Mouse (Mus musculus): ENCODE results near the gene Ubl7. TPM values are rescaled to one million over a fixed set of nuclear protein-coding genes. Genes with fewer than 3 reads are reported as not detected.
A peak's percentile ranks its signal among the peaks of the same experiment; 100 is the strongest.

Ubl7 gene
- polyA plus RNA-seq, 1 experiment, result 131 TPM

GRCm38 (mm10) chr9:57942039-57942438 is 31.3 kb downstream of the Ubl7 start:
- 60% methylated on average over 2 of the region's 2 CpGs for WGBS
- no peak for DNase-seq
- TF ChIP-seq POLR2A (IDR thresholded peaks at IDR 0.05; ENCODE audit: borderline replicate concordance, extremely low read depth, low read depth, low read length) (no peak), CTCF (IDR thresholded peaks at IDR 0.05; ENCODE audit: insufficient read depth, low read length) (no peak)
- peak overlapping the region; percentile 71 for H3K4me3 ChIP-seq (replicated peaks; ENCODE audit: extremely low read depth, low read depth, low read length)
- peaks cover 7% of the 10 kb centered on the region for H3K4me1 ChIP-seq (ENCODE audit: control insufficient read depth, insufficient read depth, low read length)

GRCm38 (mm10) chr9:57943067-57943466 is 32.3 kb downstream of the Ubl7 start:
- WGBS, result 23% methylated on average over 2 of the region's 2 CpGs
- H3K4me3 ChIP-seq (replicated peaks; ENCODE audit: extremely low read depth, low read depth, low read length), result peak overlapping the region; percentile 36
- no peak for DNase-seq
- no peak for TF ChIP-seq CTCF (IDR thresholded peaks at IDR 0.05; ENCODE audit: insufficient read depth, low read length)
- TF ChIP-seq POLR2A (IDR thresholded peaks at IDR 0.05; ENCODE audit: borderline replicate concordance, extremely low read depth, low read depth, low read length), result no peak
- peaks cover 16% of the 10 kb centered on the region for H3K4me1 ChIP-seq (ENCODE audit: control insufficient read depth, insufficient read depth, low read length)

GRCm38 (mm10) chr9:57944572-57944971 is 33.8 kb downstream of the Ubl7 start:
- 20% methylated on average over 5 of the region's 5 CpGs for WGBS

GRCm38 (mm10) chr9:57945771-57946616 is 35.2 kb downstream of the Ubl7 start:
- no peak overlapping the region for H3K4me3 ChIP-seq (replicated peaks; ENCODE audit: extremely low read depth, low read depth, low read length)
- DNase-seq, result no peak
- TF ChIP-seq POLR2A (IDR thresholded peaks at IDR 0.05; ENCODE audit: borderline replicate concordance, extremely low read depth, low read depth, low read length), result no peak
- no peak for TF ChIP-seq CTCF (IDR thresholded peaks at IDR 0.05; ENCODE audit: insufficient read depth, low read length)

More at GRCm38 (mm10) chr9:57944572-57944971, 33.8 kb downstream of the Ubl7 start:
- DNase-seq, result peak; percentile 63
- H3K4me1 ChIP-seq (ENCODE audit: control insufficient read depth, insufficient read depth, low read length), result peaks cover 30% of the 10 kb centered on the region
- H3K4me3 ChIP-seq (replicated peaks; ENCODE audit: extremely low read depth, low read depth, low read length), result no peak overlapping the region
- no peak for TF ChIP-seq POLR2A (IDR thresholded peaks at IDR 0.05; ENCODE audit: borderline replicate concordance, extremely low read depth, low read depth, low read length)
- peak; percentile 93 for TF ChIP-seq CTCF (IDR thresholded peaks at IDR 0.05; ENCODE audit: insufficient read depth, low read length)

GRCm38 (mm10) chr9:57947381-57948030 is 36.7 kb downstream of the Ubl7 start:
- Histone ChIP-seq H3K4me3 (replicated peaks; ENCODE audit: extremely low read depth, low read depth, low read length) (no peak overlapping the region), H3K4me1 (ENCODE audit: control insufficient read depth, insufficient read depth, low read length) (peaks cover 46% of the 10 kb centered on the region)
- WGBS, result 42% methylated on average over 7 of the region's 7 CpGs
- no peak for TF ChIP-seq POLR2A (IDR thresholded peaks at IDR 0.05; ENCODE audit: borderline replicate concordance, extremely low read depth, low read depth, low read length)
- no peak for TF ChIP-seq CTCF (IDR thresholded peaks at IDR 0.05; ENCODE audit: insufficient read depth, low read length)
- DNase-seq, result no peak

More at GRCm38 (mm10) chr9:57945771-57946616, 35.2 kb downstream of the Ubl7 start:
- WGBS, result 80% methylated on average over 8 of the region's 8 CpGs
- peaks cover 40% of the 10 kb centered on the region for H3K4me1 ChIP-seq (ENCODE audit: control insufficient read depth, insufficient read depth, low read length)

GRCm38 (mm10) chr9:57948333-57948931 is 37.7 kb downstream of the Ubl7 start:
- WGBS, result 57% methylated on average over 7 of the region's 7 CpGs
- H3K4me3 ChIP-seq (replicated peaks; ENCODE audit: extremely low read depth, low read depth, low read length), result no peak overlapping the region
- H3K4me1 ChIP-seq (ENCODE audit: control insufficient read depth, insufficient read depth, low read length), result peaks cover 46% of the 10 kb centered on the region
- no peak for DNase-seq
- TF ChIP-seq CTCF (IDR thresholded peaks at IDR 0.05; ENCODE audit: insufficient read depth, low read length) (no peak), POLR2A (IDR thresholded peaks at IDR 0.05; ENCODE audit: borderline replicate concordance, extremely low read depth, low read depth, low read length) (no peak)

- TF ChIP-seq CTCF (IDR thresholded peaks at IDR 0.05; ENCODE audit: insufficient read depth, low read length) (no peak), POLR2A (IDR thresholded peaks at IDR 0.05; ENCODE audit: borderline replicate concordance, extremely low read depth, low read depth, low read length) (no peak)
- Histone ChIP-seq H3K4me3 (replicated peaks; ENCODE audit: extremely low read depth, low read depth, low read length) (no peak overlapping the region), H3K4me1 (ENCODE audit: control insufficient read depth, insufficient read depth, low read length) (peaks cover 43% of the 10 kb centered on the region)
- WGBS, result 51% methylated on average over 8 of the region's 8 CpGs
- DNase-seq, result peak; percentile 41
Observed at GRCm38 (mm10) chr9:57949102-57949704, 38.4 kb downstream of the Ubl7 start.

- DNase-seq, result no peak
- WGBS, result 32% methylated on average over 8 of the region's 8 CpGs
- TF ChIP-seq POLR2A (IDR thresholded peaks at IDR 0.05; ENCODE audit: borderline replicate concordance, extremely low read depth, low read depth, low read length), result no peak
- no peak overlapping the region for H3K4me3 ChIP-seq (replicated peaks; ENCODE audit: extremely low read depth, low read depth, low read length)
- peaks cover 43% of the 10 kb centered on the region for H3K4me1 ChIP-seq (ENCODE audit: control insufficient read depth, insufficient read depth, low read length)
Observed at GRCm38 (mm10) chr9:57949879-57950278, 39.1 kb downstream of the Ubl7 start.

GRCm38 (mm10) chr9:57950519-57950918 is 39.7 kb downstream of the Ubl7 start:
- H3K4me3 ChIP-seq (replicated peaks; ENCODE audit: extremely low read depth, low read depth, low read length), result no peak overlapping the region
- peaks cover 43% of the 10 kb centered on the region for H3K4me1 ChIP-seq (ENCODE audit: control insufficient read depth, insufficient read depth, low read length)
- 51% methylated on average over 9 of the region's 9 CpGs for WGBS
- DNase-seq, result no peak
- TF ChIP-seq CTCF (IDR thresholded peaks at IDR 0.05; ENCODE audit: insufficient read depth, low read length), result no peak
- no peak for TF ChIP-seq POLR2A (IDR thresholded peaks at IDR 0.05; ENCODE audit: borderline replicate concordance, extremely low read depth, low read depth, low read length)

Data from lung, adult 2 months (tissue).